Mouse (Mus musculus): ENCODE results near the gene Arhgap31.

The Arhgap31 gene

GRCm38 (mm10) chr16:38644455-38644854, 68.6 kb downstream of the Arhgap31 start:
- TF ChIP-seq NANOG (IDR thresholded peaks at IDR 0.05; ENCODE audit: borderline replicate concordance, low read length), result no peak
- no peak for TF ChIP-seq POU5F1 (IDR thresholded peaks at IDR 0.05; ENCODE audit: borderline replicate concordance, low read length)
- no peak for TF ChIP-seq CTCF (conservative IDR thresholded peaks at IDR 0.05; ENCODE audit: low read length)
- Histone ChIP-seq H3K4me3 (replicated peaks; ENCODE audit: low read length) (no peak overlapping the region), H3K27me3 (ENCODE audit: insufficient read depth, low read length) (no peaks in the 10 kb centered on the region), H3K4me1 (replicated peaks; ENCODE audit: low read depth, low read length) (no peaks in the 10 kb centered on the region), H3K36me3 (ENCODE audit: insufficient read depth, low read length) (no peaks in the 10 kb centered on the region), H3K9me3 (ENCODE audit: low read length) (no peaks in the 10 kb centered on the region)

- Histone ChIP-seq H3K36me3 (ENCODE audit: insufficient read depth, low read length) (no peaks in the 10 kb centered on the region), H3K4me1 (replicated peaks; ENCODE audit: low read depth, low read length) (peaks cover 14% of the 10 kb centered on the region), H3K4me3 (replicated peaks; ENCODE audit: low read length) (peak overlapping the region; percentile 56), H3K27me3 (ENCODE audit: insufficient read depth, low read length) (no peaks in the 10 kb centered on the region), H3K9me3 (ENCODE audit: low read length) (no peaks in the 10 kb centered on the region)
- TF ChIP-seq CTCF (conservative IDR thresholded peaks at IDR 0.05; ENCODE audit: low read length), result no peak
- TF ChIP-seq NANOG (IDR thresholded peaks at IDR 0.05; ENCODE audit: borderline replicate concordance, low read length), result no peak
- TF ChIP-seq POU5F1 (IDR thresholded peaks at IDR 0.05; ENCODE audit: borderline replicate concordance, low read length), result no peak
These were observed 76.0 kb downstream of the Arhgap31 start for GRCm38 (mm10) chr16:38637085-38637484.

- no peaks in the 10 kb centered on the region for H3K9me3 ChIP-seq (ENCODE audit: low read length)
- peak overlapping the region; percentile 56 for H3K4me3 ChIP-seq (replicated peaks; ENCODE audit: low read length)
- no peaks in the 10 kb centered on the region for H3K27me3 ChIP-seq (ENCODE audit: insufficient read depth, low read length)
- peaks cover 14% of the 10 kb centered on the region for H3K4me1 ChIP-seq (replicated peaks; ENCODE audit: low read depth, low read length)
- no peaks in the 10 kb centered on the region for H3K36me3 ChIP-seq (ENCODE audit: insufficient read depth, low read length)
- TF ChIP-seq POU5F1 (IDR thresholded peaks at IDR 0.05; ENCODE audit: borderline replicate concordance, low read length) (no peak), CTCF (conservative IDR thresholded peaks at IDR 0.05; ENCODE audit: low read length) (no peak), NANOG (IDR thresholded peaks at IDR 0.05; ENCODE audit: borderline replicate concordance, low read length) (no peak)
These were observed 76.4 kb downstream of the Arhgap31 start for GRCm38 (mm10) chr16:38636682-38637081.

- H3K9me3 ChIP-seq (ENCODE audit: low read length), result no peaks in the 10 kb centered on the region
These were observed 77.2 kb downstream of the Arhgap31 start for GRCm38 (mm10) chr16:38635833-38636390.

GRCm38 (mm10) chr16:38632147-38632546, 80.9 kb downstream of the Arhgap31 start:
- Histone ChIP-seq H3K4me1 (replicated peaks; ENCODE audit: low read depth, low read length) (peaks cover 9% of the 10 kb centered on the region), H3K9me3 (ENCODE audit: low read length) (no peaks in the 10 kb centered on the region), H3K27me3 (ENCODE audit: insufficient read depth, low read length) (no peaks in the 10 kb centered on the region; the same call in 1 of the 2 replicates), H3K4me3 (replicated peaks; ENCODE audit: low read length) (no peak overlapping the region), H3K36me3 (ENCODE audit: insufficient read depth, low read length) (no peaks in the 10 kb centered on the region)
- no peak for TF ChIP-seq POU5F1 (IDR thresholded peaks at IDR 0.05; ENCODE audit: borderline replicate concordance, low read length)
- TF ChIP-seq CTCF (conservative IDR thresholded peaks at IDR 0.05; ENCODE audit: low read length), result peak; percentile 83
- no peak for TF ChIP-seq NANOG (IDR thresholded peaks at IDR 0.05; ENCODE audit: borderline replicate concordance, low read length)

More at GRCm38 (mm10) chr16:38635833-38636390, 77.2 kb downstream of the Arhgap31 start:
- Histone ChIP-seq H3K36me3 (ENCODE audit: insufficient read depth, low read length) (no peaks in the 10 kb centered on the region), H3K4me3 (replicated peaks; ENCODE audit: low read length) (no peak overlapping the region), H3K4me1 (replicated peaks; ENCODE audit: low read depth, low read length) (peaks cover 14% of the 10 kb centered on the region), H3K27me3 (ENCODE audit: insufficient read depth, low read length) (no peaks in the 10 kb centered on the region)
- TF ChIP-seq POU5F1 (IDR thresholded peaks at IDR 0.05; ENCODE audit: borderline replicate concordance, low read length), result no peak
- no peak for TF ChIP-seq NANOG (IDR thresholded peaks at IDR 0.05; ENCODE audit: borderline replicate concordance, low read length)
- no peak for TF ChIP-seq CTCF (conservative IDR thresholded peaks at IDR 0.05; ENCODE audit: low read length)

- TF ChIP-seq NANOG (IDR thresholded peaks at IDR 0.05; ENCODE audit: borderline replicate concordance, low read length) (no peak), POU5F1 (IDR thresholded peaks at IDR 0.05; ENCODE audit: borderline replicate concordance, low read length) (no peak), CTCF (conservative IDR thresholded peaks at IDR 0.05; ENCODE audit: low read length) (no peak)
- Histone ChIP-seq H3K9me3 (ENCODE audit: low read length) (no peaks in the 10 kb centered on the region), H3K36me3 (ENCODE audit: insufficient read depth, low read length) (no peaks in the 10 kb centered on the region), H3K4me1 (replicated peaks; ENCODE audit: low read depth, low read length) (peaks cover 5% of the 10 kb centered on the region; the same call in 1 of the 2 replicates), H3K27me3 (ENCODE audit: insufficient read depth, low read length) (peaks cover 3% of the 10 kb centered on the region; the same call in 1 of the 2 replicates), H3K4me3 (replicated peaks; ENCODE audit: low read length) (no peak overlapping the region)
These were observed 87.2 kb downstream of the Arhgap31 start for GRCm38 (mm10) chr16:38625811-38626369.

- H3K9me3 ChIP-seq (ENCODE audit: low read length), result no peaks in the 10 kb centered on the region
- H3K27me3 ChIP-seq (ENCODE audit: insufficient read depth, low read length), result peaks cover 6% of the 10 kb centered on the region; the same call in 1 of the 2 replicates
- H3K4me3 ChIP-seq (replicated peaks; ENCODE audit: low read length), result no peak overlapping the region
- no peak for TF ChIP-seq POU5F1 (IDR thresholded peaks at IDR 0.05; ENCODE audit: borderline replicate concordance, low read length)
- no peak for TF ChIP-seq CTCF (conservative IDR thresholded peaks at IDR 0.05; ENCODE audit: low read length)
- TF ChIP-seq NANOG (IDR thresholded peaks at IDR 0.05; ENCODE audit: borderline replicate concordance, low read length), result no peak
- H3K36me3 ChIP-seq (ENCODE audit: insufficient read depth, low read length), result no peaks in the 10 kb centered on the region
- peaks cover 5% of the 10 kb centered on the region; the same call in 1 of the 2 replicates for H3K4me1 ChIP-seq (replicated peaks; ENCODE audit: low read depth, low read length)
These were observed 87.7 kb downstream of the Arhgap31 start for GRCm38 (mm10) chr16:38625411-38625810.

GRCm38 (mm10) chr16:38624303-38624702, 88.8 kb downstream of the Arhgap31 start:
- TF ChIP-seq NANOG (IDR thresholded peaks at IDR 0.05; ENCODE audit: borderline replicate concordance, low read length) (no peak), POU5F1 (IDR thresholded peaks at IDR 0.05; ENCODE audit: borderline replicate concordance, low read length) (no peak), CTCF (conservative IDR thresholded peaks at IDR 0.05; ENCODE audit: low read length) (no peak)
- Histone ChIP-seq H3K36me3 (ENCODE audit: insufficient read depth, low read length) (no peaks in the 10 kb centered on the region), H3K4me3 (replicated peaks; ENCODE audit: low read length) (no peak overlapping the region), H3K9me3 (ENCODE audit: low read length) (no peaks in the 10 kb centered on the region), H3K4me1 (replicated peaks; ENCODE audit: low read depth, low read length) (peaks cover 5% of the 10 kb centered on the region; the same call in 1 of the 2 replicates), H3K27me3 (ENCODE audit: insufficient read depth, low read length) (peaks cover 6% of the 10 kb centered on the region; the same call in 1 of the 2 replicates)

All from E14TG2a.4 (cell line).